Mouse (Mus musculus) 3T3-L1 (cell line): ENCODE data around the gene Vwce.

Experiments
- DNase-seq: peaks from one replicate; pipeline ENCODE4 v3.0.0-alpha.2; 2015; ENCODE audit warnings: low read depth, low spot score

Gene Vwce

GRCm38 (mm10) chr19:10634106-10634871 is at the start of gene Vwce:
Gene Vwce (plus strand): TSS chr19:10634213.
- DNase-seq: no peak

- no peak for DNase-seq
Observed at GRCm38 (mm10) chr19:10585112-10585511, 48.9 kb upstream of the Vwce start.

- no peak for DNase-seq
Observed at GRCm38 (mm10) chr19:10587231-10587630, 46.8 kb upstream of the Vwce start.

GRCm38 (mm10) chr19:10589127-10589857 is 44.7 kb upstream of the Vwce start:
- DNase-seq: no peak

GRCm38 (mm10) chr19:10590301-10590700 is 43.7 kb upstream of the Vwce start:
- peak; percentile 62 for DNase-seq

GRCm38 (mm10) chr19:10591659-10592377 is 42.2 kb upstream of the Vwce start:
- DNase-seq: no peak

GRCm38 (mm10) chr19:10598188-10598587 is 35.8 kb upstream of the Vwce start:
- DNase-seq: peak; percentile 48

GRCm38 (mm10) chr19:10599648-10600047 is 34.4 kb upstream of the Vwce start:
- DNase-seq: no peak

GRCm38 (mm10) chr19:10602247-10602769 is 31.7 kb upstream of the Vwce start:
- peak; percentile 89 for DNase-seq

- peak; percentile 99 for DNase-seq
Observed at GRCm38 (mm10) chr19:10602787-10603186, 31.2 kb upstream of the Vwce start.

- DNase-seq: no peak
Observed at GRCm38 (mm10) chr19:10603660-10604523, 30.1 kb upstream of the Vwce start.

GRCm38 (mm10) chr19:10604534-10604933 is 29.5 kb upstream of the Vwce start:
- peak; percentile 49 for DNase-seq

GRCm38 (mm10) chr19:10605293-10605900 is 28.6 kb upstream of the Vwce start, which contains the start of the genes Ddb1 and Tkfc:
Gene Ddb1 (plus strand): TSS chr19:10605327.
Gene Tkfc (minus strand): TSS chr19:10605654.
- peak; percentile 99 for DNase-seq

- peak; percentile 71 for DNase-seq
Observed at GRCm38 (mm10) chr19:10605901-10606622, 28.0 kb upstream of the Vwce start.

- no peak for DNase-seq
Observed at GRCm38 (mm10) chr19:10608573-10609240, 25.3 kb upstream of the Vwce start.

- DNase-seq: no peak
Observed at GRCm38 (mm10) chr19:10634872-10635318, 882 bp downstream of the Vwce start.

GRCm38 (mm10) chr19:10637840-10638239 is 3.8 kb downstream of the Vwce start:
- DNase-seq: no peak

GRCm38 (mm10) chr19:10640080-10640479 is 6.1 kb downstream of the Vwce start:
- no peak for DNase-seq
